Mouse (Mus musculus) bone marrow macrophage, adult 2 months (primary cell): ENCODE data around the gene Gm10135.

ENCODE experiments used
- CTCF ChIP-seq: IDR thresholded peaks from 2 replicates; pipeline ENCODE4 v1.5.1; 2012; ENCODE audit warnings: low read depth, mild to moderate bottlenecking, low read length, moderate library complexity
- POLR2A ChIP-seq: IDR thresholded peaks from 2 replicates; pipeline ENCODE4 v1.6.1; 2012; ENCODE audit warnings: mild to moderate bottlenecking, low read depth, low read length, borderline replicate concordance

GRCm38 (mm10) chr5:72950252-72950651, 24.2 kb downstream of the Gm10135 start:
- no peak for TF ChIP-seq POLR2A
- TF ChIP-seq CTCF = no peak
